Comparison of ENCODE assay signal across 8 mouse cellular contexts in genomic region chr1:151500531-151501361, GRCm38 (mm10). TPM values are rescaled to one million over a fixed set of nuclear protein-coding genes. Genes with fewer than 3 reads are reported as not detected.
A peak's percentile ranks its signal among the peaks of the same experiment; 100 is the strongest.
DNase-seq lines count a peak whose midpoint lies in the region; ATAC-seq and TF ChIP-seq lines count a peak whose summit lies in the region.

Gene Rnf2, minus strand, starts transcription at chr1:151500955.

- dilution Hi-C loops in CH12.LX (cut with MboI; ENCODE audit: extremely low pct_ligation_motif_present, extremely low pct_unique_long_range_greater_than_20kb, low sequenced_read_pairs), result no loop called here

- peak; percentile 97 for ATAC-seq in forebrain, embryonic 12.5 days (ENCODE audit: low FRiP score)
- ATAC-seq in heart, postnatal 0 days (ENCODE audit: insufficient read depth, low read depth), result peak; percentile 97
- ATAC-seq in liver, embryonic 16.5 days (ENCODE audit: low read depth), result peak; percentile 97
- peak; percentile 97 for ATAC-seq in neural tube, embryonic 13.5 days (ENCODE audit: low read depth)

- H3K4me1 ChIP-seq in CH12.LX (ENCODE audit: control insufficient read depth in 1 of 2, insufficient read depth in 2 of 2), result peaks cover 3 to 27% of the 10 kb centered on the region in 2 experiments; a peak in 2 of 4 replicates
- peaks cover 10% of the 10 kb centered on the region for H3K4me1 ChIP-seq in forebrain, embryonic 12.5 days
- H3K4me1 ChIP-seq in heart, postnatal 0 days (ENCODE audit: control insufficient read depth, insufficient read depth), result peaks cover 20% of the 10 kb centered on the region
- peaks cover 8% of the 10 kb centered on the region for H3K4me1 ChIP-seq in liver, embryonic 16.5 days (ENCODE audit: control insufficient read depth, low read depth, low read length)
- H3K4me1 ChIP-seq in neural tube, embryonic 13.5 days (replicated peaks), result peaks cover 25% of the 10 kb centered on the region
- H3K4me1 ChIP-seq in testis, adult 2 months (ENCODE audit: control insufficient read depth, insufficient read depth, low read length), result peaks cover 5% of the 10 kb centered on the region

- in situ Hi-C loops in CH12.LX (cut with MboI; ENCODE audit: low pct_ligation_motif_present, low pct_unique_long_range_greater_than_20kb, low sequenced_read_pairs), result loop anchor here (10.0 kb wide), 1 partner anchor 54 kb away; no protein-coding TSS in a partner anchor

- no peak for TF ChIP-seq EP300 in CH12.LX (IDR thresholded peaks at IDR 0.05; ENCODE audit: low read length)
- TF ChIP-seq EP300 in heart, postnatal 0 days (IDR thresholded peaks at IDR 0.05; ENCODE audit: low read depth), result 0 out of 2 replicates have a peak, but pooled peaks have one; percentile 17

- H3K4me2 ChIP-seq in CH12.LX (ENCODE audit: insufficient read depth, low read depth, poor library complexity, severe bottlenecking), result peak within 1 kb of the TSS; percentile 73
- peak within 1 kb of the TSS; percentile 61 for H3K4me2 ChIP-seq in forebrain, embryonic 12.5 days
- peak within 1 kb of the TSS; percentile 69 for H3K4me2 ChIP-seq in heart, postnatal 0 days (ENCODE audit: low read depth, low read length)
- H3K4me2 ChIP-seq in liver, embryonic 16.5 days (ENCODE audit: low read depth, low read length), result peak within 1 kb of the TSS; percentile 78
- H3K4me2 ChIP-seq in neural tube, embryonic 13.5 days, result peak within 1 kb of the TSS; percentile 61

- H3K27ac ChIP-seq in CH12.LX (ENCODE audit: insufficient read depth, low read depth), result peak within 1 kb of the TSS; percentile 34
- H3K27ac ChIP-seq in forebrain, embryonic 12.5 days, result peak within 1 kb of the TSS; percentile 99
- peak within 1 kb of the TSS; percentile 97 for H3K27ac ChIP-seq in heart, postnatal 0 days (ENCODE audit: low read depth)
- H3K27ac ChIP-seq in liver, embryonic 16.5 days (ENCODE audit: low read length), result peak within 1 kb of the TSS; percentile 91
- peak within 1 kb of the TSS; percentile 97 for H3K27ac ChIP-seq in neural tube, embryonic 13.5 days (replicated peaks)
- H3K27ac ChIP-seq in testis, adult 2 months (ENCODE audit: control insufficient read depth, insufficient read depth, low read depth, low read length), result peak within 1 kb of the TSS; percentile 95

- peaks cover 39% of the 10 kb centered on the region for H3K79me2 ChIP-seq in CH12.LX (replicated peaks; ENCODE audit: control insufficient read depth, extremely low read depth, insufficient read depth, poor library complexity, severe bottlenecking)

- peak; percentile 88 for DNase-seq in CH12.LX (ENCODE audit: extremely low read depth)
- peak; percentile 73 for DNase-seq in c-Kit-positive CD71-positive TER-119-negative erythroid progenitor cells, embryonic 14.5 days (ENCODE audit: low read depth)
- DNase-seq in heart, postnatal 0 days (ENCODE audit: low spot score), result peak; percentile 97
- peak; percentile 96 to 98 for DNase-seq in kidney, postnatal 4 days

- TF ChIP-seq POLR2A in CH12.LX (IDR thresholded peaks at IDR 0.05; ENCODE audit: low read depth, low read length), result peak; percentile 84
- peak; percentile 78; the same call in 1 of the 2 replicates for TF ChIP-seq POLR2A in testis, adult 2 months (IDR thresholded peaks at IDR 0.05; ENCODE audit: control insufficient read depth, low read depth, low read length)

- H3K9me3 ChIP-seq in CH12.LX (replicated peaks; ENCODE audit: low read length), result no peaks in the 10 kb centered on the region
- H3K9me3 ChIP-seq in forebrain, embryonic 12.5 days, result no peaks in the 10 kb centered on the region
- no peaks in the 10 kb centered on the region for H3K9me3 ChIP-seq in heart, postnatal 0 days (replicated peaks; ENCODE audit: control insufficient read depth, low read length)
- H3K9me3 ChIP-seq in liver, embryonic 16.5 days (replicated peaks; ENCODE audit: control insufficient read depth, low read length), result no peaks in the 10 kb centered on the region
- no peaks in the 10 kb centered on the region for H3K9me3 ChIP-seq in neural tube, embryonic 13.5 days

- H3K9ac ChIP-seq in CH12.LX (ENCODE audit: insufficient read depth, low read depth), result peak within 1 kb of the TSS; percentile 83
- H3K9ac ChIP-seq in forebrain, embryonic 12.5 days, result peak within 1 kb of the TSS; percentile 98
- H3K9ac ChIP-seq in heart, postnatal 0 days (replicated peaks; ENCODE audit: low read depth, low read length), result peak within 1 kb of the TSS; percentile 94
- H3K9ac ChIP-seq in liver, embryonic 16.5 days (ENCODE audit: low read depth, low read length), result peak within 1 kb of the TSS; percentile 94
- peak within 1 kb of the TSS; percentile 97 for H3K9ac ChIP-seq in neural tube, embryonic 13.5 days

- WGBS in forebrain, embryonic 12.5 days, result 2% methylated on average over 38 of the region's 90 CpGs
- under 1% methylated on average over 84 of the region's 90 CpGs for WGBS in heart, postnatal 0 days
- under 1% methylated on average over 76 of the region's 90 CpGs for WGBS in liver, embryonic 16.5 days (ENCODE audit: insufficient replicate concordance)
- under 1% methylated on average over 72 of the region's 90 CpGs for WGBS in neural tube, embryonic 13.5 days

- no peak for TF ChIP-seq CTCF in CH12.LX (conservative IDR thresholded peaks at IDR 0.05 in 1 of 2, IDR thresholded peaks at IDR 0.05 in 1 of 2; ENCODE audit: low read depth in 2 of 2, low read length in 2 of 2)
- TF ChIP-seq CTCF in heart, postnatal 0 days (IDR thresholded peaks at IDR 0.05; ENCODE audit: low read depth), result 0 out of 2 replicates have a peak, but pooled peaks have one; percentile 4
- TF ChIP-seq CTCF in testis, adult 2 months (IDR thresholded peaks at IDR 0.05; ENCODE audit: control insufficient read depth, insufficient read depth, insufficient replicate concordance, low read depth, low read length), result no peak

- H3K4me3 ChIP-seq in CH12.LX (replicated peaks in 1 of 3; ENCODE audit: low read depth in 2 of 3, low read length in 2 of 3, poor library complexity in 1 of 3), result peak within 1 kb of the TSS; percentile 78 to 94 (median 82)
- H3K4me3 ChIP-seq in forebrain, embryonic 12.5 days (replicated peaks), result peak within 1 kb of the TSS; percentile 85
- H3K4me3 ChIP-seq in heart, postnatal 0 days (ENCODE audit: low read depth, low read length), result peak within 1 kb of the TSS; percentile 79
- H3K4me3 ChIP-seq in liver, embryonic 16.5 days (ENCODE audit: low read depth, low read length), result peak within 1 kb of the TSS; percentile 93
- peak within 1 kb of the TSS; percentile 94 for H3K4me3 ChIP-seq in neural tube, embryonic 13.5 days
- peak within 1 kb of the TSS; percentile 96 for H3K4me3 ChIP-seq in testis, adult 2 months (ENCODE audit: control insufficient read depth, low read depth, low read length)

- TF ChIP-seq RAD21 in CH12.LX (IDR thresholded peaks at IDR 0.05; ENCODE audit: low read depth, low read length), result no peak

- peaks cover 3% of the 10 kb centered on the region for H3K27me3 ChIP-seq in CH12.LX (replicated peaks)
- no peaks in the 10 kb centered on the region for H3K27me3 ChIP-seq in forebrain, embryonic 12.5 days
- H3K27me3 ChIP-seq in heart, postnatal 0 days (ENCODE audit: control insufficient read depth, insufficient read depth, low read length), result no peaks in the 10 kb centered on the region
- H3K27me3 ChIP-seq in liver, embryonic 16.5 days (ENCODE audit: control insufficient read depth, insufficient read depth, low read depth, low read length), result no peaks in the 10 kb centered on the region
- H3K27me3 ChIP-seq in neural tube, embryonic 13.5 days, result no peaks in the 10 kb centered on the region
- H3K27me3 ChIP-seq in testis, adult 2 months (ENCODE audit: control insufficient read depth, insufficient read depth, low read length), result no peaks in the 10 kb centered on the region

- H3K36me3 ChIP-seq in CH12.LX (replicated peaks in 1 of 2; ENCODE audit: control insufficient read depth in 1 of 2, insufficient read depth in 1 of 2, low read length in 1 of 2), result peaks cover 0 to 4% of the 10 kb centered on the region in 2 experiments
- no peaks in the 10 kb centered on the region for H3K36me3 ChIP-seq in forebrain, embryonic 12.5 days (replicated peaks)
- no peaks in the 10 kb centered on the region for H3K36me3 ChIP-seq in heart, postnatal 0 days (replicated peaks; ENCODE audit: control insufficient read depth, insufficient read depth, low read length)
- H3K36me3 ChIP-seq in liver, embryonic 16.5 days (ENCODE audit: control insufficient read depth, insufficient read depth), result no peaks in the 10 kb centered on the region
- no peaks in the 10 kb centered on the region for H3K36me3 ChIP-seq in neural tube, embryonic 13.5 days
- H3K36me3 ChIP-seq in testis, adult 2 months (ENCODE audit: control insufficient read depth, insufficient read depth, low read length), result no peaks in the 10 kb centered on the region

TF ChIP-seq in CH12.LX, 34 proteins besides CTCF, POLR2A, EP300 and RAD21 (continues in another document):
- TF ChIP-seq E2F4 (IDR thresholded peaks at IDR 0.05; ENCODE audit: insufficient replicate concordance, low read depth, low read length), result no peak
- peak; percentile 65 for TF ChIP-seq MXI1 (IDR thresholded peaks at IDR 0.05; ENCODE audit: low read depth, low read length)
- TF ChIP-seq MAX (IDR thresholded peaks at IDR 0.05; ENCODE audit: low read length), result peak; percentile 28; the same call in 1 of the 2 replicates
- peak; percentile 63 for TF ChIP-seq NRF1 (IDR thresholded peaks at IDR 0.05; ENCODE audit: low read depth, low read length)
- peak; percentile 74; the same call in 1 of the 2 replicates for TF ChIP-seq ELF1 (IDR thresholded peaks at IDR 0.05; ENCODE audit: low read depth, low read length)
- TF ChIP-seq MAZ (IDR thresholded peaks at IDR 0.05; ENCODE audit: low read depth, low read length), result peak; percentile 90
- 0 out of 2 replicates have a peak, but pooled peaks have one; percentile 14 for TF ChIP-seq UBTF (IDR thresholded peaks at IDR 0.05; ENCODE audit: low read depth, low read length)
- peak; percentile 58 for TF ChIP-seq HCFC1 (IDR thresholded peaks at IDR 0.05; ENCODE audit: low read depth, low read length)
- no peak for TF ChIP-seq JUN (IDR thresholded peaks at IDR 0.05; ENCODE audit: insufficient read depth, low read depth, low read length)
- peak; percentile 69; the same call in 1 of the 2 replicates for TF ChIP-seq NELFE (IDR thresholded peaks at IDR 0.05; ENCODE audit: low read depth, low read length)
- TF ChIP-seq TCF12 (IDR thresholded peaks at IDR 0.05; ENCODE audit: low read depth, low read length), result 0 out of 2 replicates have a peak, but pooled peaks have one; percentile 4

RNA-seq across cellular contexts. Expression of gene Rnf2, which starts in this region (rescaled TPM):
- total RNA-seq in CH12.LX (2012; rRNA removed) (52.5 and 53.7 TPM in 2 replicates), CH12.LX (2014; rRNA removed) (127 and 134 TPM in 2 replicates)
- polyA plus RNA-seq in CH12.LX (2012; ENCODE audit: insufficient read length, low read depth), result 53.4 and 55.1 TPM in 2 replicates
- 139 and 143 TPM in 2 replicates for polyA plus RNA-seq in forebrain, embryonic 12.5 days (2016; fragmentation: Nextera tagmentation; extraction: Ambion mirVana)
- 50.6 and 127 TPM in 2 replicates for total RNA-seq in heart, postnatal 0 days (2014; rRNA removed; ENCODE audit: low replicate concordance)
- polyA plus RNA-seq in heart, postnatal 0 days (2015; fragmentation: Nextera tagmentation; extraction: Ambion mirVana), result 35.9 and 36.4 TPM in 2 replicates
- polyA plus RNA-seq in liver, embryonic 16.5 days (2015; fragmentation: Nextera tagmentation; extraction: Ambion mirVana), result 19.1 and 20.1 TPM in 2 replicates
- polyA plus RNA-seq in neural tube, embryonic 13.5 days (2015; fragmentation: Nextera tagmentation; extraction: Ambion mirVana), result 112 and 121 TPM in 2 replicates
- 39.9 and 42.6 TPM in 2 replicates for polyA plus RNA-seq in testis, adult 2 months (2012; rRNA removed)

Comparison
In these comparisons a context has a peak if more than half of its experiments do, and no peak if none do; other contexts are left out.
1. Peak in every context shown above with its lines: DNase-seq, ATAC-seq, H3K4me3 ChIP-seq and H3K27ac ChIP-seq.
2. H3K27ac ChIP-seq: peak in every context shown above with its lines; median percentile 99 in forebrain, embryonic 12.5 days; 97 in heart, postnatal 0 days; 97 in neural tube, embryonic 13.5 days; 95 in testis, adult 2 months; 91 in liver, embryonic 16.5 days; 34 in CH12.LX.